Mouse (Mus musculus) neural tube, embryonic 13.5 days (tissue): ENCODE measurements around the gene Chd9. TPM values are rescaled to one million over a fixed set of nuclear protein-coding genes. Genes with fewer than 3 reads are reported as not detected.

Experiments used
- ATAC-seq: fragments of 200-750 bp; cut with Nextera tagmentation; 2 replicates; pipeline ENCODE4 v1.8.0; 2017; ENCODE audit warnings: low read depth, mild to moderate bottlenecking, moderate TSS enrichment, moderate library complexity
- H3K27ac ChIP-seq: fragments of 300-500 bp; sonication (generic); replicated peaks from 2 replicates; pipeline ENCODE4 v1.5.1; 2015; ENCODE audit warnings: moderate library complexity, mild to moderate bottlenecking, inconsistent platforms
- H3K27me3 ChIP-seq: fragments of 300-500 bp; sonication (generic); 2 replicates; pipeline ENCODE4 v1.6.1; 2015; ENCODE audit warnings: mild to moderate bottlenecking, inconsistent platforms
- H3K36me3 ChIP-seq: fragments of 300-500 bp; sonication (generic); 2 replicates; pipeline ENCODE4 v1.6.1; 2015; ENCODE audit warnings: mild to moderate bottlenecking, inconsistent platforms
- H3K4me1 ChIP-seq: fragments of 300-500 bp; sonication (generic); replicated peaks from 2 replicates; pipeline ENCODE4 v1.6.1; 2015; ENCODE audit warnings: inconsistent platforms
- H3K4me2 ChIP-seq: fragments of 300-500 bp; sonication (generic); 2 replicates; pipeline ENCODE4 v1.6.1; 2015; ENCODE audit warnings: inconsistent platforms, mild to moderate bottlenecking, moderate library complexity
- H3K4me3 ChIP-seq: fragments of 300-500 bp; sonication (generic); 2 replicates; pipeline ENCODE4 v1.5.1; 2015; ENCODE audit warnings: mild to moderate bottlenecking, inconsistent platforms
- H3K9ac ChIP-seq: fragments of 300-500 bp; sonication (generic); 2 replicates; pipeline ENCODE4 v1.6.1; 2015; ENCODE audit warnings: moderate library complexity, mild to moderate bottlenecking, inconsistent platforms
- H3K9me3 ChIP-seq: fragments of 300-500 bp; sonication (generic); 2 replicates; pipeline ENCODE4 v1.6.1; 2016; ENCODE audit warnings: inconsistent platforms
- WGBS: fragments of 180-500 bp; shearing (Covaris S2); methylation state at CpG from one replicate; pipeline ENCODE4 v1.1.7; 2015; 5-methylcytosine and 5-hydroxymethylcytosine counted together
- polyA plus RNA-seq: library from polyadenylated mRNA; unstranded; fragments of >200 nt; fragmentation: Nextera tagmentation; extraction: Ambion mirVana; gene quantifications from 2 replicates; pipeline ENCODE4 v1.2.1, GENCODE M21; 2015

Gene Chd9
- 78.3 and 83.7 TPM in 2 replicates for polyA plus RNA-seq

- ATAC-seq = peak; percentile 95
- Histone ChIP-seq H3K27ac (peak within 1 kb of the TSS; percentile 75), H3K4me3 (peak within 1 kb of the TSS; percentile 48), H3K27me3 (no peaks in the 10 kb centered on the region), H3K9me3 (no peaks in the 10 kb centered on the region), H3K4me1 (peaks cover 26% of the 10 kb centered on the region), H3K4me2 (peak within 1 kb of the TSS; percentile 63), H3K9ac (peak within 1 kb of the TSS; percentile 73), H3K36me3 (no peaks in the 10 kb centered on the region)
- 1% methylated on average over 39 of the region's 39 CpGs for WGBS
Measured at GRCm38 (mm10) chr8:90828181-90828986, at the start of gene Chd9. Chd9 (plus strand) TSS chr8:90828352.

DNA sequence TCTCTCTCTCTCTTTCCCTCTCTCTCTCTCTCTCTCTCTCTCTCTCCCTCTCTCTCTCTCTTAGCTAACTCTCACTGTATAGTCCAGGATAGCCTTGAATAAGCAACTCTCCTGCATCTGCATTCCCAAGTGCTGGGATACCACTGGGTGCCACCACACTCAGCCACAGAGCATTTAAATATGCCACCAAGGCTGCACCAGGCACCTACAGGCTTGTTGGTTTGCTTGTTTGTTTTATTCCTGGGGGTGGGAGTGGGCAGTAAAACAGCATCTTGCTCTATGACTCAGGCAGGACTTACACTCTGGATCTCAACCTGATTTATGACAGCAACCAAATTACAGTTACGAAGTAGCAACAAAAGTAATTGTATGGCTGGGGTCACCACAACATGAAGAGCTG, 36.5 kb upstream of the Chd9 start:
- Histone ChIP-seq H3K4me2 (no peak overlapping the region), H3K27ac (no peak overlapping the region), H3K27me3 (no peaks in the 10 kb centered on the region), H3K9me3 (no peaks in the 10 kb centered on the region), H3K4me3 (no peak overlapping the region), H3K4me1 (peaks cover 14% of the 10 kb centered on the region), H3K9ac (no peak overlapping the region), H3K36me3 (no peaks in the 10 kb centered on the region)
- ATAC-seq = no peak
- WGBS = 80% methylated on average over 1 of the region's 1 CpGs

GRCm38 (mm10) chr8:90793710-90794109, 34.4 kb upstream of the Chd9 start:
- Histone ChIP-seq H3K27me3 (no peaks in the 10 kb centered on the region), H3K36me3 (no peaks in the 10 kb centered on the region), H3K9me3 (no peaks in the 10 kb centered on the region), H3K27ac (no peak overlapping the region), H3K4me3 (no peak overlapping the region), H3K9ac (no peak overlapping the region), H3K4me1 (peaks cover 14% of the 10 kb centered on the region), H3K4me2 (no peak overlapping the region)
- 3% methylated on average over 3 of the region's 3 CpGs for WGBS
- ATAC-seq = peak; percentile 71

GRCm38 (mm10) chr8:90794990-90795861, 32.9 kb upstream of the Chd9 start:
- H3K27me3 ChIP-seq = no peaks in the 10 kb centered on the region
- peak overlapping the region; percentile 48 for H3K4me2 ChIP-seq
- no peaks in the 10 kb centered on the region for H3K9me3 ChIP-seq
- peaks cover 14% of the 10 kb centered on the region for H3K4me1 ChIP-seq
- ATAC-seq = peak; percentile 66
- H3K9ac ChIP-seq = no peak overlapping the region
- no peaks in the 10 kb centered on the region for H3K36me3 ChIP-seq
- peak overlapping the region; percentile 18; the same call in 1 of the 2 replicates for H3K27ac ChIP-seq
- WGBS = 11% methylated on average over 12 of the region's 12 CpGs
- H3K4me3 ChIP-seq = 0 out of 2 replicates have a peak overlapping the region, but pooled peaks have one; percentile 17

DNA sequence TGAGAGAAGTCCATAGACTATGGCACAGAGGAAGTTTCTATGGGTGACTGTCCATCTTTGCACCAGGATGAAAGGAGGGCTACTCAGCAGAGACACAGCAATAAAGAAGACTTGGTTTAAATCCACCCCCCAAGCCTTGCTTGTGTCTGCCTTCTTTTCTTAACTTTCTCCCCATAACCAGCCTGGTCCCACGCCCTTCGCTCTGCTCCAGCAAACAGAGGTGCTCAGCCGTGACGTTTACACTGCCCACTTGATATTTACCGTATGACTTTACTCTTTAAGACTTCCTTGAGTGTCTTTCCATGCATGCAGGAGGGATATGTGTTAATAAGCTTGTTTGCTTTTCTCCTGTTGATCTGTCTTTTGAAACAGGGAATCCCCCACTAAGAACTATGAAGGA, 28.7 kb upstream of the Chd9 start:
- H3K4me1 ChIP-seq = peaks cover 11% of the 10 kb centered on the region
- no peak overlapping the region for H3K27ac ChIP-seq
- H3K36me3 ChIP-seq = no peaks in the 10 kb centered on the region
- no peaks in the 10 kb centered on the region for H3K9me3 ChIP-seq
- no peak overlapping the region for H3K4me3 ChIP-seq
- no peak overlapping the region for H3K4me2 ChIP-seq
- WGBS = 82% methylated on average over 5 of the region's 5 CpGs
- no peak for ATAC-seq
- no peak overlapping the region for H3K9ac ChIP-seq
- no peaks in the 10 kb centered on the region for H3K27me3 ChIP-seq

DNA sequence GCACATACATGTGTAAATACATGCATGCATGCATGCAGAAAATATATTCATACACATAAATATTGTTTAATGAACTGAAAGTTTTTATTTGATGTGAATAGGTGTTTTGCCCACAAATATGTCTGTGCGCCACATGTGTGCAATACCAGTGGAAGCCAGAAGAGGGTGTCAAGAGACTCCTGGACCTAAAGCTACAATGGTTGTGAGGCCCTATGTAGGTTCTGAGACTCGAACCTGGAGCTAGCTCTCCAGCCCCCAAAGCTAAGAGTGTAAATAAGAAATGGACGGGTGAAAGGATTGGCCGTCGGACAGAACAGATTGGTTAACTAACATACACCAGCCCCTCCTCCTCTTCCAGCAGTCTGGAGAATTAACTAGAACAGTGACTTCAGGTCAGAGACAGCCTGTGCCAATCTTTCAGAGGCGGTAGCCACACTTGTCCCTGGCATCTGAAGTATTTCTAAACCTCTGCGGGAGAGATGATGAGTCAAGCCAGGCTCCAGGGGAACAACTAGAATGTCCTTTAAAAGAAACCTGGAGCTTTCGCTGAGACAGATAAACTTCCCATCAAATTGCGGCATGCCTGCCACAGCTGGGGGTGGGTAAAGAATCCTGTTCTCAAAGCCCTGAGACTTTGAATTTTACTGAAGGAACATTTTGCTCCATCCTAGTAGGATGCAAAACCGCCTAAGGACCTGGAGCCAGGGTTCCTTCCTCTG, 14.4 kb upstream of the Chd9 start:
- no peak for ATAC-seq
- H3K4me1 ChIP-seq = peaks cover 27% of the 10 kb centered on the region
- WGBS = 92% methylated on average over 10 of the region's 10 CpGs

DNA sequence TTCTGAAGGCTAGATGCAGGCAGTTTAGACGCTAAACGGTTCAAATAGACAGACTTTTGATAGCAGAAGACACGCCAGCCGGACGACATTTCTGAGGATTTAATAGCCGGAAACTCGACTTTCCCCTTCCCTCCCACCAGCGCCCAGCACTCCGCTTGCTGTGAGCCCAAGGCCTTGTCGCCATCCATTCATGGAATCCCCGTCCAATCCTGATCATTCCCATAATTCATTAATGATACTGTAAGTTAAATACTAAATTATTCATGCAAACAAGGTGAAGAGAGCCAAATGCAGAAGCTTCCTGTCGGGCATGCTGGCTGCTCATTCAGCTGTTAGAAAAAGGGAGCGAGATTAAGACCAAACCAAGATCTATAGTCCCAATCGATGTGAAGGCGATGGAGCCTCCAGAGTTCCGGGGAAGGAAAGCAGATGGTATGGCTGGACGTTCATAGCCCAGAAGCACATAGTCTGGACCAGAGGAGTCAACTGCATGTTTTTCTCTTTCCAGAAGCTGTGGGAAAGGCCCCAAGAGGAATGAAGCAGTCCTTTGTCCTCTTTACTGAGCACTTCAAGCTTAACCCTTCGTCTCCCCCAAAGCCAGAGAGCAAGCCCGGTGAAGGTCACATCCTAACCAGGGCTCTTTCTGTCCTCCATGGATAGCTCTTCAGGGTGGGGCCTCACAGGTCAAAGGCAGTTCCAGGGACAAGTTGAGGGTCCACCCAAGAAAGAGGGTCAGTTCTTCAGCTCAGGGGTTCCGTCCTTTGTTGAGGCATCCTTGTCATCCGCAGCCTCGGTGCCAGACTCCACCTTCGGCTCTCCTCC, 11.9 kb upstream of the Chd9 start:
- 0 out of 2 replicates have a peak, but pooled peaks have one; percentile 50 for ATAC-seq
- H3K4me2 ChIP-seq = peak overlapping the region; percentile 14; the same call in 1 of the 2 replicates
- no peak overlapping the region for H3K4me3 ChIP-seq
- no peaks in the 10 kb centered on the region for H3K27me3 ChIP-seq
- H3K9me3 ChIP-seq = peaks cover 3% of the 10 kb centered on the region; the same call in 1 of the 2 replicates
- 58% methylated on average over 23 of the region's 23 CpGs for WGBS
- H3K27ac ChIP-seq = peak overlapping the region; percentile 65
- H3K36me3 ChIP-seq = no peaks in the 10 kb centered on the region
- peak overlapping the region; percentile 26; the same call in 1 of the 2 replicates for H3K9ac ChIP-seq
- peaks cover 27% of the 10 kb centered on the region for H3K4me1 ChIP-seq

More for the DNA sequence above, 14.4 kb upstream of the Chd9 start:
- no peak overlapping the region for H3K9ac ChIP-seq
- H3K4me2 ChIP-seq = no peak overlapping the region
- peaks cover 3% of the 10 kb centered on the region; the same call in 1 of the 2 replicates for H3K9me3 ChIP-seq
- no peaks in the 10 kb centered on the region for H3K36me3 ChIP-seq
- no peaks in the 10 kb centered on the region for H3K27me3 ChIP-seq
- no peak overlapping the region for H3K4me3 ChIP-seq
- no peak overlapping the region for H3K27ac ChIP-seq

DNA sequence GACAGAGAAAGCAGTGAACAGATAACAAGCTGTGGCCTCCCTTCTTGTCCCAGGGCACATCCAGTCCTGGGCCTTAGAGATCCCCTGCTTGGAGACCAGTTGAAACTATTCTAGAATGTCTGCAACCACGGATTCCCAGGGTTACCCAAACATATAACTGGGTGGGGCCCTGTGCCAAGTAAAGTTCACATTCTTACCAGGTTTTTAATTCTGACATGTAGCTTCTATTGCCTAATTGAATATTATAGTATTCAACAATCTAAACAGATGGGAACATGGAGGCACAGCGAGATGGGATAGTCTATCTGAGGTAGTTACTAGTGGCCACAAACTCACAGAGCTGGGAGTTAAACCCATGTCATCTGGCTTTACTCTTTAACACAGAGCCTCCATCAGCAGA, 10.9 kb upstream of the Chd9 start, which contains the start of gene Gm19935:
Gene Gm19935 (minus strand): TSS at position 101 of the 400 bp plus-strand sequence.
- Histone ChIP-seq H3K36me3 (no peaks in the 10 kb centered on the region), H3K27me3 (no peaks in the 10 kb centered on the region), H3K4me1 (peaks cover 27% of the 10 kb centered on the region), H3K9ac (peak within 1 kb of the TSS; percentile 26; the same call in 1 of the 2 replicates), H3K4me2 (peak within 1 kb of the TSS; percentile 14; the same call in 1 of the 2 replicates), H3K9me3 (peaks cover 3% of the 10 kb centered on the region; the same call in 1 of the 2 replicates), H3K27ac (peak within 1 kb of the TSS; percentile 65), H3K4me3 (no peak within 1 kb of the TSS)
- WGBS = 78% methylated on average over 2 of the region's 2 CpGs
- ATAC-seq = no peak; the same call in 1 of the 2 replicates

DNA sequence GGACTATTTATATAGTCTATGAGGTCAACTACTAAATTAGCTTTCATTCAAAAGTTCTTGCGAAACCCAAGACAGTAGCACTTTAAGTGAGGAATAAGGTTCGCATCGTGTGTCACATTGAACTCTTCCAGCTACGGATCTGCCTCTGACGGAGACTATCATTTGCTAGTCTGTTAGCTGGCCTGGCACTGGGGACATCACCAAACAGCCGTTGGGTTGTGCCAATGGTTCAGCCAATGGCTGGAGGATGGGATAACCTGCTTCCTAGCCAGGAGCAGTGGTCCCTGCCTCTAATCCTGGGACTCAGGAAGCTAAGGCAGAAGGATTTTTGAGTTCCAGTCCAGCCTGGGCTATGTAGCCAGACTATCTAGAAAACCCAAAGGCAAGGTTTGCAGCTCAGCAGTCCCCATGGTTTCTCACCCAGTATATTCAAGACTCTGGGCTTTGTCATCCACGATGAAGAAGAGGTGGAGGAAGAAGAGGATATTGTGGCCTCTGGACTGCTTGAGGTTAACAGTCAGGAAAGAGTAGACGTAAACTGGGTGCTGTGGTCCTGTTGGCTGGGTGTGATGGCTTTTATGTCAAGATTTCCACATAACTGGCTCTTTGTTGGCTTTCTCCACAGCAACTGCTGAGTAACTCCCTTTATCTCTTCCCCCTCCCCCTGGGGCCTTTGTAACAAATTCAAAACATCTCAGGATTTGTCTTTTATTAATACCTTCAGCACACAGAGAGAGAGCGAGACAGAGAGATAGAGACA, 8.4 kb upstream of the Chd9 start:
- no peak for ATAC-seq
- H3K4me3 ChIP-seq = no peak overlapping the region
- 81% methylated on average over 9 of the region's 9 CpGs for WGBS

DNA sequence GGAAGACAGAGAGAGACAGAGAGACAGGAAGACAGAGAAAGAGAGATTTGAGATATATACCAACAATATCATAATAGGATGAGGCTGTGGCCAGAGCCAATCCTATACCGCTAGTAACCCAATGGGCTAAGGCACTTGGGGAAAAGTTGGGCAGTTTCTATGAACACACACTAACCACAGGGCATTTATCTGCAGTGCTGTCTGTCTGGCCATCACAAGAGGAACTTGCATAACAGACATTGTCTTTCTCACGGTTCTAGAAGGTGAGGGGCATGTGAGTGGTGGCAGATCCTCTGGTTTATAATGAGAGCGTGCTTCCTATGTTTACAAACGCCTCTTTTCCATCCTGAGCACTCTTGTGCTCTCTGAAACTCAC, 7.8 kb upstream of the Chd9 start:
- no peak overlapping the region for H3K4me3 ChIP-seq
- 88% methylated on average over 4 of the region's 4 CpGs for WGBS
- H3K36me3 ChIP-seq = no peaks in the 10 kb centered on the region
- H3K4me1 ChIP-seq = peaks cover 27% of the 10 kb centered on the region
- no peak overlapping the region for H3K4me2 ChIP-seq
- no peak for ATAC-seq
- H3K27ac ChIP-seq = no peak overlapping the region
- no peaks in the 10 kb centered on the region for H3K9me3 ChIP-seq
- H3K27me3 ChIP-seq = no peaks in the 10 kb centered on the region
- no peak overlapping the region for H3K9ac ChIP-seq

More for the DNA sequence above, 8.4 kb upstream of the Chd9 start:
- no peak overlapping the region for H3K9ac ChIP-seq
- no peak overlapping the region for H3K27ac ChIP-seq
- H3K4me2 ChIP-seq = no peak overlapping the region
- no peaks in the 10 kb centered on the region for H3K36me3 ChIP-seq
- H3K27me3 ChIP-seq = no peaks in the 10 kb centered on the region
- H3K9me3 ChIP-seq = no peaks in the 10 kb centered on the region
- H3K4me1 ChIP-seq = peaks cover 27% of the 10 kb centered on the region
